Mouse (Mus musculus): ENCODE data around the gene Vps13d.

GRCm38 (mm10) chr4:145195172-145195571, 367 bp upstream of the Vps13d start:
- TF ChIP-seq CTCF (IDR thresholded peaks at IDR 0.05; ENCODE audit: low read depth), result no peak
- no peak for TF ChIP-seq EP300 (IDR thresholded peaks at IDR 0.05; ENCODE audit: low read depth)
